Mouse (Mus musculus) stomach, embryonic 16.5 days (tissue): ENCODE results near the gene Pum1. TPM values are rescaled to one million over a fixed set of nuclear protein-coding genes. Genes with fewer than 3 reads are reported as not detected.

Experiments used
- ATAC-seq: fragments of 200-750 bp; cut with Nextera tagmentation; 2 replicates; pipeline ENCODE4 v1.8.0; 2017; ENCODE audit warnings: moderate number of reproducible peaks, moderate TSS enrichment; ENCODE audit not compliant: insufficient read depth, low FRiP score
- H3K27ac ChIP-seq: fragments of 300-500 bp; sonication (generic); 2 replicates; pipeline ENCODE4 v1.5.1; 2014; ENCODE audit warnings: low read length
- H3K27me3 ChIP-seq: fragments of 300-500 bp; sonication (generic); 2 replicates; pipeline ENCODE4 v1.6.1; 2014; ENCODE audit warnings: low read length, control low read depth, mixed read lengths; ENCODE audit not compliant: control insufficient read depth, insufficient read depth
- H3K36me3 ChIP-seq: fragments of 300-500 bp; sonication (generic); 2 replicates; pipeline ENCODE4 v1.6.1; 2014; ENCODE audit warnings: low read length; ENCODE audit not compliant: control insufficient read depth, insufficient read depth
- H3K4me1 ChIP-seq: fragments of 300-500 bp; sonication (generic); 2 replicates; pipeline ENCODE4 v1.6.1; 2014; ENCODE audit warnings: low read length, control low read depth, mixed read lengths; ENCODE audit not compliant: control insufficient read depth, insufficient read depth
- H3K4me2 ChIP-seq: fragments of 300-500 bp; sonication (generic); 2 replicates; pipeline ENCODE4 v1.6.1; 2014; ENCODE audit warnings: low read depth, low read length, mixed read lengths
- H3K4me3 ChIP-seq: fragments of 300-500 bp; sonication (generic); replicated peaks from 2 replicates; pipeline ENCODE4 v1.5.1; 2014; ENCODE audit warnings: mild to moderate bottlenecking, low read length
- H3K9ac ChIP-seq: fragments of 300-500 bp; sonication (generic); 2 replicates; pipeline ENCODE4 v1.6.1; 2014; ENCODE audit warnings: low read length
- H3K9me3 ChIP-seq: fragments of 300-500 bp; sonication (generic); replicated peaks from 2 replicates; pipeline ENCODE4 v1.6.1; 2016; ENCODE audit warnings: low read length, control low read depth; ENCODE audit not compliant: control insufficient read depth
- WGBS: fragments of 180-500 bp; shearing (Covaris S2); extraction: QIAGEN DNeasy Blood & Tissue Kit; methylation state at CpG from one replicate; pipeline ENCODE4 v1.1.7; 2014; 5-methylcytosine and 5-hydroxymethylcytosine counted together
- polyA plus RNA-seq: library from polyadenylated mRNA; unstranded; fragments of >200 nt; fragmentation: Nextera tagmentation; extraction: Ambion mirVana; gene quantifications from 2 replicates; pipeline ENCODE4 v1.2.1, GENCODE M21; 2015

Gene Pum1
- polyA plus RNA-seq, 1 experiment from 2014 or later = 73.3 TPM

- WGBS = 55% methylated on average over 3 of the region's 3 CpGs
- Histone ChIP-seq H3K4me1 (peaks cover 7% of the 10 kb centered on the region), H3K9me3 (no peaks in the 10 kb centered on the region), H3K27ac (no peak overlapping the region), H3K4me3 (no peak overlapping the region), H3K4me2 (no peak overlapping the region), H3K9ac (no peak overlapping the region), H3K36me3 (no peaks in the 10 kb centered on the region), H3K27me3 (no peaks in the 10 kb centered on the region)
- ATAC-seq = peak; percentile 73; the same call in 1 of the 2 replicates
These were observed 43.3 kb downstream of the Pum1 start for GRCm38 (mm10) chr4:130706215-130707000.

DNA sequence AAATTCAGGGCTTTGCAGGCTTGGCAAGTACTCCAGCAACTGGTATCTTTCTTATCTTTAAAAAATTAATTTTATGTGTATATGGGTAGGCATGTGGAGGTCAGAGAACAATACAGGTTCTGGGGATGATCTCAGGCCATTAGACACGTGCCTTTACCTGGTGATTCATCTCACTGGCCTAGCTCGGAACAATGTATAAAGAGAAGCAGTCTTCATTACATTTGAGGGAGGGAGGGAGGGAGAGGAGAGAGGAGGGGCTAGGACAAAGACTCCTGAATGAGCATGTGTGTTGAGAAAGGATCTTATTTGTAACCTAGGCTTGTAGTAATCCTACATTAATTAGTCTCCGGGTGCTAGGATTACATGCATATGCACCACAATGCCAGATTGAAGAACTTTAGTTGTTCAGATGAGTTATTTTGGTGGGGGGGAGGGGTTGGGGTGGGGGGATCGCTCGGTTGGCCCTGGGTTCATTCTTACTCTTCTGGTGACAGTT lies 48.3 kb downstream of the Pum1 start:
- Histone ChIP-seq H3K36me3 (no peaks in the 10 kb centered on the region), H3K27me3 (no peaks in the 10 kb centered on the region), H3K4me2 (no peak overlapping the region), H3K4me3 (no peak overlapping the region), H3K9ac (no peak overlapping the region), H3K4me1 (peaks cover 41% of the 10 kb centered on the region), H3K27ac (no peak overlapping the region), H3K9me3 (no peaks in the 10 kb centered on the region)
- WGBS = 58% methylated on average over 5 of the region's 5 CpGs
- ATAC-seq = no peak

- no peak overlapping the region for H3K4me3 ChIP-seq
- no peaks in the 10 kb centered on the region for H3K9me3 ChIP-seq
- no peaks in the 10 kb centered on the region for H3K36me3 ChIP-seq
- H3K27me3 ChIP-seq = no peaks in the 10 kb centered on the region
- peak; percentile 34 for ATAC-seq
- peaks cover 41% of the 10 kb centered on the region for H3K4me1 ChIP-seq
- no peak overlapping the region for H3K9ac ChIP-seq
- H3K27ac ChIP-seq = no peak overlapping the region
- H3K4me2 ChIP-seq = no peak overlapping the region
- WGBS = 76% methylated on average over 3 of the region's 3 CpGs
These were observed 49.2 kb downstream of the Pum1 start for GRCm38 (mm10) chr4:130712341-130712740.

DNA sequence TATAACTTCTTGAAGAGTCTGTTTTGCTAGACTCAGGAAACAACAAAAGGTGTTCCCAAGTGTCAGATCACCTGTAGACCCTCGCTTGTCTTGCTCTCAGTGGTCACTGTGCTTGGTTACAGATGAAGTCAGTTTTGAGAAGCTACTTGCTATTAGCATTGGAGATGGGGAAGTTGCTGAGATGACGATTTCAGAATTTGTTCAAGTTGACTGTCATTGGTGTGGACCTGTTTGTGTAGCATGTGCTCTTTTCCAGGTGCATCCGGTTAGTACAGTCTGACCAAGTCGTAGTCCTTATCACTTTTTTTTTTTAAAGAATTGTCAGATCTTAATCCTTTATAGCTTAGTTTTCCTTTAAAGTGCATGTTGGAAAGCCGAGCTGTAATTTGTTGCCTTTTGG lies 50.3 kb downstream of the Pum1 start:
- no peak for ATAC-seq
- Histone ChIP-seq H3K27ac (no peak overlapping the region), H3K27me3 (no peaks in the 10 kb centered on the region), H3K36me3 (no peaks in the 10 kb centered on the region), H3K4me1 (peaks cover 41% of the 10 kb centered on the region), H3K4me3 (no peak overlapping the region), H3K9ac (no peak overlapping the region), H3K4me2 (no peak overlapping the region), H3K9me3 (no peaks in the 10 kb centered on the region)
- WGBS = 55% methylated on average over 5 of the region's 5 CpGs

DNA sequence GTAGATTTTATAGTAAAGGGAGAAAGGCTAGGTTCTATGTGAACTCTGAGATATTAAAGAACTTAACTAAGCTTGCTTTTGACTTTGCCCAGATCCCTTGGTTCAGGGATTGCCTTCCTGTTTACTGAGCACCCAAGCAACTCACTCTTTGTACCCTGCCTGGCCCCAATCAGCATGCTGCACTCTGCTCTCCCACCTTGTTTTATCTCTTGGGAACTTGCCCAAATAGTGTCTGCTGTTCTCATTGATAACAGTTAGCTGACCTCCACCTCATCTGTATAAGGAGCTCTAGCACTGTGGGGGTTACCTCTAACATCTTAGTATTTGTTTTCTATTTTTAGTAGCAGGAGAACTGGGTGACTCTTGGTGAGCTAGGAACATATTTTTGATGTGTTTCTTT lies 52.0 kb downstream of the Pum1 start:
- Histone ChIP-seq H3K4me1 (peaks cover 47% of the 10 kb centered on the region), H3K4me2 (peak overlapping the region; percentile 5; the same call in 1 of the 2 replicates), H3K27me3 (no peaks in the 10 kb centered on the region), H3K9ac (no peak overlapping the region), H3K9me3 (no peaks in the 10 kb centered on the region), H3K27ac (no peak overlapping the region), H3K4me3 (no peak overlapping the region), H3K36me3 (peaks cover 11% of the 10 kb centered on the region; the same call in 1 of the 2 replicates)
- peak; percentile 90 for ATAC-seq

DNA sequence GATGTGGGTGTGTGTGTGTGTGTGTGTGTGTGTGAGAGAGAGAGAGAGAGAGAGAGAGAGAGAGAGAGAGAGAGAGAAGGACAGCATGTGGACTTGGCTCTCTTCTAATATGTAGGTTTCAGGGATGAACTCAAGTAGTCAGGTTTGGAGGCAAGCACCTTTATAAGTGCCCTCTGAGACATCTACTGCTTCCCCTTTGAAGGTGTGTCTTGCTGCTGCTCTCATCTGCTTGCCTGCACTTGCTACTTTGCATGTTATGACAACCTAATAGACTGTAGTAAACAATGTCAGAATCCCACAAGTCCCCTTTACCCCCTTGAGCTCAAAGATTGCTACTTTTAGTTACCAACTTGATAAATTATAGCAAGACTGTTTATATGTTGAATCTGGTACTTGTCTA lies 52.5 kb downstream of the Pum1 start:
- H3K27ac ChIP-seq = no peak overlapping the region
- no peak for ATAC-seq
- H3K36me3 ChIP-seq = peaks cover 13% of the 10 kb centered on the region; the same call in 1 of the 2 replicates
- no peaks in the 10 kb centered on the region for H3K27me3 ChIP-seq
- H3K4me1 ChIP-seq = peaks cover 47% of the 10 kb centered on the region
- H3K4me2 ChIP-seq = peak overlapping the region; percentile 5; the same call in 1 of the 2 replicates
- no peak overlapping the region for H3K9ac ChIP-seq
- H3K4me3 ChIP-seq = no peak overlapping the region
- H3K9me3 ChIP-seq = no peaks in the 10 kb centered on the region

DNA sequence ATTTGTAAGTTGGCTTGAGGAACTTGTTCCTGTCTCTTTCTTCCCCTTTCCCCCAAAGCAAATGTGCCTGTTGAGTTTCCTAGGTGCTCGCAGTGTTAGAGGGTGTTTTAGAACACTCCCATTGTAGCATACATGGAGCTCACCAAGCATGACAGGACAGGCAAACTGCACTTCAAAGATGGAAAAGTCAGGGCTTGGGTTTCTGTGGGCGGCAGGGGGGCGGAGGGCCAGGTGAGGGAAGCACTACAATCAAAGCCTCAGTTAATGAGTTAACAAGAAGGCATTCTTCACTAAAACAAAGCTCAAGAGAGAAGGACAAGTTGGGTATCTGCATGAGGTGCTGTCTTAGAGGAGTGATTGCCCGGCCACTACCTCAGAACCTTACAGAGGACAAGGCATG lies 56.2 kb downstream of the Pum1 start:
- no peak overlapping the region for H3K4me2 ChIP-seq
- no peak overlapping the region for H3K9ac ChIP-seq
- no peaks in the 10 kb centered on the region for H3K27me3 ChIP-seq
- WGBS = 67% methylated on average over 4 of the region's 4 CpGs
- no peak for ATAC-seq
- H3K36me3 ChIP-seq = peaks cover 15% of the 10 kb centered on the region; the same call in 1 of the 2 replicates
- H3K9me3 ChIP-seq = no peaks in the 10 kb centered on the region
- H3K4me3 ChIP-seq = no peak overlapping the region
- peaks cover 34% of the 10 kb centered on the region for H3K4me1 ChIP-seq
- H3K27ac ChIP-seq = no peak overlapping the region

DNA sequence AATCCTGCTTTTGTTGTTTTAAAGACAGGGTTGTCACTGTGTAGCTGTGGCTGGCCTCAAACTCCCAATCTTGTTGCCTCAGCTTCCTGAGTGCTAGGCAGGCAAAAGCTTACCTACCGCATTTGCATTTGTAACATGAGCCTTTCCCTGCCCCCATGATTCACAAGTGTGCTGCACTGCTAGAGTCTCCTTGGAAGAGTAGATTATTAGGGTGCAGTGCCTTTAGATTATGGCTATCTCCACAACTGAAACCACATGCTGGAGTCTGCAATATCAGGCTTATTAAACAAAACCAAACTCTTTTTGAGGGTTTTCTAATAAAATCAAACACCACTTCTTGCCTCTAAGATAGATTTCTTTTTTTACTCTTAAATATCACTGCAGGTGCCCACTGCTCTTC lies 59.5 kb downstream of the Pum1 start:
- H3K27me3 ChIP-seq = no peaks in the 10 kb centered on the region
- no peak overlapping the region for H3K4me2 ChIP-seq
- peaks cover 20% of the 10 kb centered on the region for H3K4me1 ChIP-seq
- no peak for ATAC-seq
- H3K36me3 ChIP-seq = peaks cover 15% of the 10 kb centered on the region; the same call in 1 of the 2 replicates
- no peak overlapping the region for H3K9ac ChIP-seq
- H3K4me3 ChIP-seq = no peak overlapping the region
- 30% methylated on average over 1 of the region's 1 CpGs for WGBS
- no peaks in the 10 kb centered on the region for H3K9me3 ChIP-seq
- no peak overlapping the region for H3K27ac ChIP-seq

DNA sequence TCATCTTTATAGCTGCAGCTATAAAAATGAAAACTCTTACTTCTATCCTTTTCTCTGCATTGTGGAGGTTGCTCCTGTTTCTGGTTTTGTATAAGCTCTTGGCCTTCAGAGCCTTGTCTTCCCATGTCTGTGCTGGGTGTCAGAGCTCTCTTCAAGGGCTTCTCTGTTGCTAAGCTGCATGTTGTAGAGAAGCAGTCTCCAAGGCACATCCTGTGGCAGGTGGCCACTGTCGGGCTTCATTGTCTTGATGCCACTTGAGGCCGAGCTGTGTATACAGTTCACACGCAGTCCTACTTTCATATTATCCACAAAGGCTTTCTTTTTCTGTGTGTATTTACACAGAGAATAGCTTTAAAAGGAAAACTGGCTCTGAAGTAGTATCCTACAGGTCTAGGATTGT lies 63.0 kb downstream of the Pum1 start:
- ATAC-seq = no peak
- H3K27ac ChIP-seq = no peak overlapping the region
- peaks cover 9% of the 10 kb centered on the region; the same call in 1 of the 2 replicates for H3K4me1 ChIP-seq
- 62% methylated on average over 3 of the region's 3 CpGs for WGBS
- H3K27me3 ChIP-seq = no peaks in the 10 kb centered on the region
- H3K36me3 ChIP-seq = peaks cover 3% of the 10 kb centered on the region; the same call in 1 of the 2 replicates
- H3K9me3 ChIP-seq = no peaks in the 10 kb centered on the region
- no peak overlapping the region for H3K4me3 ChIP-seq
- no peak overlapping the region for H3K9ac ChIP-seq
- no peak overlapping the region for H3K4me2 ChIP-seq
